Mouse (Mus musculus) Patski (cell line): ENCODE data around the gene Hes1. TPM values are rescaled to one million over a fixed set of nuclear protein-coding genes. Genes with fewer than 3 reads are reported as not detected.
A peak's percentile ranks its signal among the peaks of the same experiment; 100 is the strongest.

Experiments
- ATAC-seq: fragments of 100-300 bp; one replicate; pipeline ENCODE4 v1.8.0; 2021
- CTCF ChIA-PET: fragments of 350-600 bp; sonication (Branson Sonifier 250); formaldehyde crosslinking; loops from one replicate; lab custom pipeline; 2022; ENCODE audit warnings: inconsistent platforms; lab: Charles Lee
- POLR2A ChIA-PET: fragments of 350-600 bp; sonication (Branson Sonifier 250); formaldehyde crosslinking; loops from one replicate; lab custom pipeline; 2022; ENCODE audit warnings: antibody characterized with exemption, inconsistent platforms; lab: Charles Lee
- DNase-seq: peaks from one replicate; pipeline ENCODE4 v3.0.0-alpha.2; 2011; ENCODE audit warnings: low read depth, low spot score
- H3K27me3 ChIP-seq: fragments of 371-371 bp; one replicate; pipeline ENCODE4 v1.5.1; 2021
- CTCF ChIP-seq: fragments of 100-300 bp; IDR thresholded peaks from one replicate; pipeline ENCODE4 v1.5.1; 2021
- in situ Hi-C: fragments of 300-500 bp; cut with MboI; formaldehyde crosslinking; loops from 3 replicates; pipeline ENCODE4 v1.11.1; 2018; ENCODE audit warnings: low pct_unique_long_range_greater_than_20kb, mixed read lengths
- polyA plus RNA-seq: library from polyadenylated mRNA; unstranded; gene quantifications from one replicate; pipeline ENCODE4 v1.2.3, GENCODE M21; 2021

Hes1 gene
- polyA plus RNA-seq, 1 experiment from 2014 or later: 187 TPM

- TF ChIP-seq CTCF: no peak
- CTCF ChIA-PET: no interaction called here
- in situ Hi-C loops: loop anchor here (5.0 kb wide), 1 partner anchor 35 kb away; no protein-coding TSS in a partner anchor
- POLR2A ChIA-PET: interaction anchor here (0.7 to 1.2 kb wide), 2 partner anchors 28 to 327 kb away, joined by 3 to 4 read pairs; no protein-coding TSS in a partner anchor
- no peak for DNase-seq
- H3K27me3 ChIP-seq: no peaks in the 10 kb centered on the region
- ATAC-seq: no peak
Measured at GRCm38 (mm10) chr16:30062242-30063030, 1.7 kb upstream of the Hes1 start.

GRCm38 (mm10) chr16:30063121-30063881 is 883 bp upstream of the Hes1 start:
- ATAC-seq: peak; percentile 2
- no peak for TF ChIP-seq CTCF
- POLR2A ChIA-PET: interaction anchor here (0.7 to 1.4 kb wide), 3 partner anchors 29 to 335 kb away, joined by 4 to 7 read pairs (median 4); no protein-coding TSS in a partner anchor
- no peak for DNase-seq
- CTCF ChIA-PET: interaction anchor here (1.6 kb wide), 1 partner anchor 169 kb away, joined by 3 read pairs; no protein-coding TSS in a partner anchor
- in situ Hi-C loops: loop anchor here (5.0 kb wide), 1 partner anchor 36 kb away; no protein-coding TSS in a partner anchor
- H3K27me3 ChIP-seq: no peaks in the 10 kb centered on the region

- TF ChIP-seq CTCF: no peak
- CTCF ChIA-PET: interaction anchor here (1.6 kb wide), 1 partner anchor 171 kb away, joined by 3 read pairs; no protein-coding TSS in a partner anchor
- ATAC-seq (no peak), DNase-seq (no peak)
- in situ Hi-C loops: loop anchor here (5.0 kb wide), 8 partner anchors 37 to 437 kb away; no protein-coding TSS in a partner anchor
- POLR2A ChIA-PET: interaction anchor here (1.4 kb wide), 1 partner anchor 336 kb away, joined by 4 read pairs; no protein-coding TSS in a partner anchor
- H3K27me3 ChIP-seq: no peaks in the 10 kb centered on the region
Measured at GRCm38 (mm10) chr16:30064613-30065012, 429 bp downstream of the Hes1 start.

GRCm38 (mm10) chr16:30065077-30065476 is 893 bp downstream of the Hes1 start:
- in situ Hi-C loops: loop anchor here (5.0 kb wide), 7 partner anchors 118 to 438 kb away; no protein-coding TSS in a partner anchor
- H3K27me3 ChIP-seq: no peaks in the 10 kb centered on the region
- no peak for DNase-seq
- no peak for TF ChIP-seq CTCF
- ATAC-seq: peak; percentile 10
- CTCF ChIA-PET: interaction anchor here (1.0 to 1.9 kb wide), 2 partner anchors 277 to 331 kb away, joined by 3 to 7 read pairs; no protein-coding TSS in a partner anchor
- POLR2A ChIA-PET: interaction anchor here (0.7 to 1.7 kb wide), 9 partner anchors 9 to 336 kb away, joined by 3 to 7 read pairs (median 3); no protein-coding TSS in a partner anchor

- in situ Hi-C loops: loop anchor here (5.0 kb wide), 7 partner anchors 118 to 438 kb away; no protein-coding TSS in a partner anchor
- no peaks in the 10 kb centered on the region for H3K27me3 ChIP-seq
- ChIA-PET POLR2A (interaction anchor here (0.6 to 1.7 kb wide), 14 partner anchors 10 to 339 kb away, joined by 3 to 7 read pairs (median 3); no protein-coding TSS in a partner anchor), CTCF (interaction anchor here (1.0 to 1.9 kb wide), 4 partner anchors 170 to 336 kb away, joined by 3 to 12 read pairs (median 5); no protein-coding TSS in a partner anchor)
- ATAC-seq (no peak), DNase-seq (no peak)
- TF ChIP-seq CTCF: no peak
Measured at GRCm38 (mm10) chr16:30065537-30066183, 1.5 kb downstream of the Hes1 start.

- in situ Hi-C loops: loop anchor here (5.0 kb wide), 7 partner anchors 119 to 439 kb away; no protein-coding TSS in a partner anchor
- ATAC-seq: no peak
- DNase-seq: no peak
- no peak for TF ChIP-seq CTCF
- ChIA-PET POLR2A (interaction anchor here (0.6 to 1.7 kb wide), 11 partner anchors 11 to 336 kb away, joined by 3 to 7 read pairs (median 3); no protein-coding TSS in a partner anchor), CTCF (interaction anchor here (1.0 to 1.9 kb wide), 4 partner anchors 170 to 337 kb away, joined by 3 to 12 read pairs (median 6); no protein-coding TSS in a partner anchor)
- H3K27me3 ChIP-seq: no peaks in the 10 kb centered on the region
Measured at GRCm38 (mm10) chr16:30066184-30066851, 2.1 kb downstream of the Hes1 start.

GRCm38 (mm10) chr16:30066852-30067301 is 2.7 kb downstream of the Hes1 start:
- TF ChIP-seq CTCF: no peak
- no peaks in the 10 kb centered on the region for H3K27me3 ChIP-seq
- ChIA-PET POLR2A (interaction anchor here (1.3 to 1.7 kb wide), 2 partner anchors 164 to 333 kb away, joined by 3 to 5 read pairs; no protein-coding TSS in a partner anchor), CTCF (interaction anchor here (1.7 to 1.9 kb wide), 3 partner anchors 169 to 333 kb away, joined by 6 to 12 read pairs (median 7); no protein-coding TSS in a partner anchor)
- no peak for DNase-seq
- in situ Hi-C loops: loop anchor here (5.0 kb wide), 7 partner anchors 120 to 440 kb away; no protein-coding TSS in a partner anchor
- ATAC-seq: no peak
